Mouse (Mus musculus) heart, postnatal 0 days (tissue): ENCODE data around the gene Fgd1.

Experiments used
- CTCF ChIP-seq: IDR thresholded peaks from 2 replicates; pipeline ENCODE4 v1.5.1; 2016; ENCODE audit warnings: antibody characterized with exemption, control low read depth, low read depth
- EP300 ChIP-seq: IDR thresholded peaks from 2 replicates; pipeline ENCODE4 v1.6.1; 2016; ENCODE audit warnings: antibody characterized with exemption, low read depth

DNA sequence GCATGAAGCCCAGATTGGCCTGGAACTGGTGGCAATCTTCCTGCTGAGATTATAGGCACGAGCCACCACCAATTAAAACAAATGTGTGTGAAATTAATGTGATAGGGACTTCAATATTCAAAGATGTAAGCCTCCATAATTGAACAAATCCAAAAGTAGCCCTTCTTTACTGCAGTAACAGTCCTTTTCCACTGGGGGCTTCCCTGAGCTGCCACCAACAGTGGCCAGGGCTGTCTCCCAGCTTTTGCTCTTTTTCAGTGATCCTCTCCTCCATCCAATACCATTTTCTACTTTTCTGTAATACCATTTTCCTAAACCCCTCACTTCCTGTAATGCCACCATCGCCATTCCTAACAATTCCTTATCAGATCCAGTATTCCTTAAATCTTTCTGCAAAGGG, 71.5 kb downstream of the Fgd1 start:
- TF ChIP-seq CTCF (peak; percentile 42), EP300 (no peak)
